Mouse (Mus musculus) forebrain, postnatal 0 days (tissue): ENCODE measurements around the gene Olfr99. TPM values are rescaled to one million over a fixed set of nuclear protein-coding genes. Genes with fewer than 3 reads are reported as not detected.

ENCODE experiments used
- ATAC-seq: fragments of 200-750 bp; cut with Nextera tagmentation; 2 replicates; pipeline ENCODE4 v1.8.0; 2017; ENCODE audit warnings: mild to moderate bottlenecking, moderate library complexity
- DNase-seq: peaks from one replicate; pipeline ENCODE4 v3.0.0-alpha.2; 2015
- H3K27ac ChIP-seq: fragments of 300-500 bp; sonication (generic); 2 replicates; pipeline ENCODE4 v1.5.1; 2014; ENCODE audit warnings: low read depth, mild to moderate bottlenecking, antibody characterized with exemption, low read length, moderate library complexity, mixed read lengths
- H3K27me3 ChIP-seq: fragments of 300-500 bp; sonication (generic); 2 replicates; pipeline ENCODE4 v1.6.1; 2014; ENCODE audit warnings: mild to moderate bottlenecking, low read length, mixed read lengths; ENCODE audit not compliant: insufficient read depth
- H3K36me3 ChIP-seq: fragments of 300-500 bp; sonication (generic); 2 replicates; pipeline ENCODE4 v1.6.1; 2014; ENCODE audit warnings: mild to moderate bottlenecking, moderate library complexity; ENCODE audit not compliant: insufficient read depth
- H3K4me1 ChIP-seq: fragments of 300-500 bp; sonication (generic); 2 replicates; pipeline ENCODE4 v1.6.1; 2014; ENCODE audit warnings: antibody characterized with exemption; ENCODE audit not compliant: insufficient read depth
- H3K4me2 ChIP-seq: fragments of 300-500 bp; sonication (generic); 2 replicates; pipeline ENCODE4 v1.6.1; 2014; ENCODE audit warnings: low read depth, mild to moderate bottlenecking, moderate library complexity
- H3K4me3 ChIP-seq: fragments of 300-500 bp; sonication (generic); 2 replicates; pipeline ENCODE4 v1.5.1; 2014; ENCODE audit warnings: low read depth, low read length, mixed read lengths
- H3K9ac ChIP-seq: fragments of 300-500 bp; sonication (generic); 2 replicates; pipeline ENCODE4 v1.6.1; 2014; ENCODE audit warnings: mild to moderate bottlenecking
- H3K9me3 ChIP-seq: fragments of 300-500 bp; sonication (generic); 2 replicates; pipeline ENCODE4 v1.6.1; 2016; ENCODE audit warnings: low read length
- CTCF ChIP-seq: sonication (generic); IDR thresholded peaks from 2 replicates; pipeline ENCODE4 v1.5.1; 2016; ENCODE audit warnings: antibody characterized with exemption, control low read depth, low read depth
- WGBS: fragments of 180-500 bp; shearing (Covaris S2); extraction: QIAGEN DNeasy Blood & Tissue Kit; methylation state at CpG from one replicate; pipeline ENCODE4 v1.1.7; 2014; 5-methylcytosine and 5-hydroxymethylcytosine counted together
- polyA plus RNA-seq: library from polyadenylated mRNA; unstranded; fragments of >200 nt; fragmentation: Nextera tagmentation; extraction: Ambion mirVana; gene quantifications from 2 replicates; pipeline ENCODE4 v1.2.1, GENCODE M21; 2015
- total RNA-seq: library from RNA; depleted of rRNA; stranded (reverse); fragments of >200 nt; gene quantifications from 2 replicates; pipeline ENCODE4 v1.2.3, GENCODE M21; 2014

Gene Olfr99
- total and polyA plus RNA-seq, 2 experiments from 2014 or later = not detected

DNA sequence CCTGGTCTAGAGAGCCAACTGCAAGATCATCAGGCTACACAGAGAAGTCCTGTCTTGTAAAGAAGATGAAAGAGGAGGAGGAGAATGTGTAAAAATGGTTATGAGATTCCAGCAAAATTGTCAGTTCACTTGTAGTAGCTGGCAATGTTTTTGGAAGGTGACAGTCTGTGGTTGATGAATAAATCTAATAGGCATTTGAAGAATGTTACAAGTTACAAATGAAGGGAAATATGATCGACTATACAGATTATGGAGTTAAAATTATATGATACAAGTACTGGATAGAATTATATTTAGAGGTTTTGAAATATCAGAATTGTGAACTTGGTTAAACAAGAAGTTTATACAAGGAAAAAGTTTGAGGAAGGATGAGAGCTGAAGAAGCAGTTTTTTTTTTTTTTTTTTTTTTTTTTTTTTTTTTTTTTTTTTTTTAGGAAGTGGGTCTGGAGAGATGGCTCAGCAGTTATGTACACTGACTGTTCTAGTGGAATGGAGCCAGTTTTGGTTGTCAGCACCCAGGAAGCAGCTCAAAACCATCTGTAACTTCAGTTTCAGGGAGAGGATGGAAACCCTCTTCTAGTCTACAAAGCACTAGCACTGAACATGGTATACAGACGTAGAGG lies 7.5 kb downstream of the Olfr99 start:
- Histone ChIP-seq H3K9ac (no peak overlapping the region), H3K27ac (no peak overlapping the region), H3K27me3 (no peaks in the 10 kb centered on the region), H3K9me3 (no peaks in the 10 kb centered on the region), H3K4me2 (no peak overlapping the region), H3K36me3 (no peaks in the 10 kb centered on the region), H3K4me1 (no peaks in the 10 kb centered on the region), H3K4me3 (no peak overlapping the region)
- DNase-seq = no peak
- no peak for TF ChIP-seq CTCF
- WGBS = 87% methylated on average over 2 of the region's 2 CpGs
- no peak for ATAC-seq

DNA sequence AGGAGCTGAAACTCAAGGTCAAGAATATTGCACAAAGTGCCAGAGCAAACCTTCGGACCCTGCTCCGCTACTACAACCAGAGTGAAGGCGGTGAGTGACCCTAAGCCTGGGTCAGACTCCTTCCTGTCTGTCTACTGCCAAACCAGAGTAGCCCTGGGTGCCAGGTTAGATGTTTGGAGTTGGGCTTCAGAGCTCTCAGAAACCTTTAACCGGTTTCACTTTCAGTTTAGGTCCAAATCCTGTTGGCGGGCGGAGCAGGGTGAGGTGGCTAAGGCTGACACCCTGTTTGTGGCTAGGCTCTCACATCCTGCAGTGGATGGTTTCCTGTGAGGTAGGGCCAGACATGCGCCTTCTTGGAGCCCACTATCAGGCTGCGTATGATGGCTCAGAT lies 12.6 kb downstream of the Olfr99 start:
- Histone ChIP-seq H3K9me3 (no peaks in the 10 kb centered on the region), H3K27me3 (no peaks in the 10 kb centered on the region), H3K9ac (peak overlapping the region; percentile 36; the same call in 1 of the 2 replicates), H3K4me2 (peak overlapping the region; percentile 93), H3K4me1 (no peaks in the 10 kb centered on the region), H3K36me3 (no peaks in the 10 kb centered on the region), H3K27ac (no peak overlapping the region), H3K4me3 (peak overlapping the region; percentile 44)
- no peak for TF ChIP-seq CTCF
- 66% methylated on average over 8 of the region's 8 CpGs for WGBS
- no peak for DNase-seq
- no peak for ATAC-seq

DNA sequence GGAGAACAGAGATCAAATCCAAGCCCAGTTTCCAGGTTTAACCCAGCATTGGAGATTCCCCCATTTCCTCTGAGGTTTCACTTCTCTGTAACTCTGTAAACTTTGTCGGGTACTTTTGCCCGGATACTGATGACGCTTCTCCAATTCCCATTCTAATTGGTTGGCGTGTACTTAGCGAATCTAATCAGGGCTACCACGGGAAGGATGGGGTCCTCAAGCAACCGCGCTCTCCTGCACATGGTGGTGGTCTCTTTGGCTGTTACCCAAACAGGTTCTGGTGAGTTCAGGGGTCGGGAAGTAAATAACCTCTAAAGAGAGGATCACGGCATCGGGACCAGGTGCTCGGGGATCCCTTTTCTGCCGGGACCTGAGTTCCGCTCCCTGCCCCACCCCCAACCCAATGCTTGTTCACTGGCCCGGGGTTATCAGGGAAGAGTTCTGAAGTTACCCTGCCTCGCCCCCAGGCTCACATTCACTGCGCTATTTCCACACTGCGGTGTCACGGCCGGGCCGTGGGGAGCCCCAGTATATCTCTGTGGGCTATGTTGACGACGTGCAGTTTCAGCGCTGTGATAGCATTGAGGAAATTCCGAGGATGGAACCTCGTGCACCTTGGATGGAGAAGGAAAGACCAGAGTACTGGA lies 13.1 kb downstream of the Olfr99 start, which contains the start of gene H2-M3:
TSS of gene H2-M3 (plus strand) at position 163 of the 644 bp plus-strand sequence.
- ATAC-seq = peak; percentile 100
- H3K4me2 ChIP-seq = peak within 1 kb of the TSS; percentile 93
- no peak for TF ChIP-seq CTCF
- WGBS = 4% methylated on average over 26 of the region's 26 CpGs
- H3K9me3 ChIP-seq = no peaks in the 10 kb centered on the region
- no peaks in the 10 kb centered on the region for H3K4me1 ChIP-seq
- H3K9ac ChIP-seq = peak within 1 kb of the TSS; percentile 36; the same call in 1 of the 2 replicates
- peak within 1 kb of the TSS; percentile 44 for H3K4me3 ChIP-seq
- peak; percentile 95 for DNase-seq
- H3K27me3 ChIP-seq = no peaks in the 10 kb centered on the region
- H3K36me3 ChIP-seq = no peaks in the 10 kb centered on the region
- no peak within 1 kb of the TSS for H3K27ac ChIP-seq

DNA sequence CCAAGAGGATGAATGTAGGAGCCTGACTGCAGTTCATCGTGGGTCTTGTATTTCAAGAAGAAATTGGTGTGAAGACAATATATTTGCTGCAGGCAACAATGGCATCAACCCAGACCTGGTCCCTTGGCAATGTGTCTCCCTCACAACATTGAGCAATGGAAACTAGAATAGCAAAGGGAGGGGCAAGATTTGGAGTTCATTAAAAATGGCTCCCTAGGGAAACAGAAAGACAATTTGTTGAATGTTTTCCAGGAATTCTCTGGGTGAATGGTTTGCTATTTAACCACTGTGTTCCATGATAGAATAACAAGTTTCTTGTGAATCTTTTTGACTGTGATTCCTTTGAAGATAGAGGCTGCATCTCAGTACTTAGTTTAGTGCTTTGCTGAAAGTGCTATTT lies 19.6 kb downstream of the Olfr99 start, which contains the start of gene Olfr98:
TSS of gene Olfr98 (minus strand) at position 124 of the 400 bp plus-strand sequence.
- H3K9ac ChIP-seq = no peak within 1 kb of the TSS
- TF ChIP-seq CTCF = no peak
- no peak within 1 kb of the TSS for H3K4me3 ChIP-seq
- ATAC-seq (no peak), DNase-seq (no peak)
- H3K27me3 ChIP-seq = no peaks in the 10 kb centered on the region
- H3K4me1 ChIP-seq = no peaks in the 10 kb centered on the region
- H3K4me2 ChIP-seq = no peak within 1 kb of the TSS
- no peaks in the 10 kb centered on the region for H3K9me3 ChIP-seq
- H3K36me3 ChIP-seq = no peaks in the 10 kb centered on the region
- no peak within 1 kb of the TSS for H3K27ac ChIP-seq
- WGBS = 70% methylated on average over 1 of the region's 1 CpGs

DNA sequence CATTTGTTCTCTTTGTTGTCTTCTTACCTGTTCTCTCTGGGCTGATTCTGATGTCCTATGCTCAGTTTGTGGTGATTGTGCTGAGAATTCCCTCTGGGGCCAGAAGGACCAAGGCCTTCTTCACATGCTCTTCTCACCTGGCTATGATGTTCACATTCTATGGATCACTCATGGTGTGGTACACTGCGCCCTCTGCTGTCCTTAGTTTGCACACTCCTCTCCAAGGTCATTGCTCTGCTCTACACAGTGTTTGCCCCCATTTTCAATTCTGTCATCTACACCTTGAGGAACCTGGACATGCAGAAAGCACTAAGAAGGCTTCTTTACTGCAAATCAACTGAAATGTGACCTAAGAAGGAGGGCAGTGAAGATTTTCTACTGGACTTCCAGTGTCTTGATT lies 32.7 kb downstream of the Olfr99 start:
- Histone ChIP-seq H3K36me3 (no peaks in the 10 kb centered on the region), H3K9me3 (no peaks in the 10 kb centered on the region), H3K4me2 (no peak overlapping the region), H3K9ac (no peak overlapping the region), H3K27ac (no peak overlapping the region), H3K27me3 (no peaks in the 10 kb centered on the region), H3K4me3 (no peak overlapping the region), H3K4me1 (no peaks in the 10 kb centered on the region)
- peak; percentile 32 for TF ChIP-seq CTCF
- no peak for DNase-seq
- WGBS = 12% methylated on average over 1 of the region's 1 CpGs
- no peak for ATAC-seq

DNA sequence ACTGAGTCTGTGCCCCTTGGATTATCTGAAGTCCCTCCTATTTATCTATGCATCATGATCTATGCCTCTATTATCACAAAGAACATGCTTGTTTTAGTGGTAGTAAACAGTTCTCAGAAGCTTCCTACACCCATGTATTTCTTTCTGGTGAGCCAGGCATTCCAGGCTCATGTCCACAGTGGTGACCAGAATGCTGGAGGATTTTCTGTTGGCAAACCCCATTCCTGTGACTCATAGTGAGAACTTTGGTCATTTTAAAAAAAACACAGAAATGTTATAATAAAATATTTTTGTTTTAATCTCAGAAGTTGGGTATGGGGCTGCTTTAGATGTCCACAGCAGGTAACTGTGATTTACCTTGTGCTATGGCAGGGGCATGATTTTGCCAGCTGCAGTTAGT lies 33.8 kb downstream of the Olfr99 start:
- Histone ChIP-seq H3K9me3 (no peaks in the 10 kb centered on the region), H3K4me2 (no peak overlapping the region), H3K9ac (no peak overlapping the region), H3K4me1 (no peaks in the 10 kb centered on the region), H3K27ac (no peak overlapping the region), H3K36me3 (no peaks in the 10 kb centered on the region), H3K27me3 (no peaks in the 10 kb centered on the region), H3K4me3 (no peak overlapping the region)
- DNase-seq (no peak), ATAC-seq (no peak)
- TF ChIP-seq CTCF = no peak

DNA sequence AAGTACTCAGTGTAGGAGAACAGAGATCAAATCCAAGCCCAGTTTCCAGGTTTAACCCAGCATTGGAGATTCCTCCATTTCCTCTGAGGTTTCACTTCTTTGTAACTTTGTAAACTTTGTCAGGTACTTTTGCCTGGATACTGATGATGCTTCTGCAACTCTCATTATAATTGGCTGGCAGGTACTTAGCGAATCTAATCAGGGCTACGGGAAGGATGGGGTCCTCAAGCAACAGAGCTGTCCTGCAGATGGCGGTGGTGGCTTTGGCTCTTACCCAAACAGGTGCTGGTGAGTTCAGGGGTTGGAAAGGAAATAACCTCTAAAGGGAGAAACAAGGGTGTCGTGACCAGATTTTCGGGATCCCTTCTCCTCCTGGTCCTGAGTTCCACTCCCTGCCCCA lies 36.5 kb downstream of the Olfr99 start:
- WGBS = 27% methylated on average over 5 of the region's 5 CpGs
- Histone ChIP-seq H3K27me3 (no peaks in the 10 kb centered on the region), H3K9ac (no peak overlapping the region), H3K27ac (no peak overlapping the region), H3K4me2 (no peak overlapping the region), H3K4me1 (no peaks in the 10 kb centered on the region), H3K4me3 (no peak overlapping the region), H3K36me3 (no peaks in the 10 kb centered on the region), H3K9me3 (no peaks in the 10 kb centered on the region)
- ATAC-seq = peak; percentile 76
- peak; percentile 6; the same call in 1 of the 2 replicates for TF ChIP-seq CTCF
- peak; percentile 45 for DNase-seq
